Mouse (Mus musculus) cerebellum, postnatal 25 days (tissue): Measurements from ENCODE around the gene Btbd11.

Experiments used
- DNase-seq, 2 experiments: peaks; one replicate each; pipeline ENCODE4 v3.0.0; 2021; ENCODE audit warnings: mixed read lengths in 2 of 2

Gene Btbd11

DNA sequence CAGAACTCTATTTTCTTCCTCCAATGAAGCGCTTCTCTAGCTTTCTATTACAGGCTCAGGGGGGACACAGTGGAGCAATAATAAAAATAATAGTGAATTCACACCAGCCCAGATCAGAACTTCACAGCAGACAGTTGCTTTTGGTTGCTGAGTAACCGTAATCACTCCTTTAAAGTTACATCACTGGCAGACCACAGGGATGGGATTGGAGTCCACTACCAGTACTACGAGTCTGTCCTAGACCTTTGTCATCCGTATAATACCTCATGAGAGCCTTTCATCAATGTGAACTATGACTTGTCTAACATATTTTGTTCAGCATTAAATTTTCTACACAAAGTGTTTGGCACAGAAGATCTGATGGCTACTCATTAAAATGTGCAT, 35.0 kb downstream of the Btbd11 start:
- DNase-seq = no peak

DNA sequence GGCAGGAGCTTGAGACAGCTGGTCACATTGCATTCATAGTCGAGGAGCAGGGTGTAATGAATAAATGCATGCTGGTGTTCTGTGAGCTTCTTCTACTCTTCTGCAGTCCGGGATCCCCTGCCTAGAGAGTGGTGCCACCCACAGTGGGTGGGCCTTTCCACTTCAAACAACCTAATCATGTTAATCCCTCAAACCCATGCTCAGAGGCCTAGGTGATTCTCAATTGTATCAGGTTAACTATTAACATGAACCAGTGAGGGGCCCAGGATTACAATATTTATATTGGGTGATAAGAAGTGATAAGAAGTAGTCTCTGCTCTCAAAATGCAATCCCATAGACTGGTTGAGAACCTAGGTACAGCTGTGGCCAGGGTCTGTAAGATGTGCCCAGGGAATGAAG, 39.1 kb downstream of the Btbd11 start:
- no peak for DNase-seq

DNA sequence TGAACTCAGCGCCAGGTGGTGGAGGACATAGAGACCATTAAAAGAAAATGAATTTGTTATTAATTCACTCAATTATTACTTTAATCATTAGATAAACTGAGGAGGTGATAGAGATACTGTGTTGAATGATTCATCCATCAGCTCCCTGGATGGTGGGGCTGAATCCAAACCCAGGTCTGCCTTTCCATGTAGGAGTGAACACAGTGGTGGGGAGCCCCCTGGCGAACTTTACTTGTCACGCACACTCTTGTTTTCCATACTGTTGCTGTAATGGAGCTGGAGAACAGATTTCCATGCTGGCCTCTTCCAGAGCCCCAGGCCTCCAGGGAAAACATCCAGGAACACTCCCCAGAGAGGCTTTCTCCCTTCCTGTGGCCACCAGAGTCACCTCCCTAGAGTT, 50.6 kb downstream of the Btbd11 start:
- DNase-seq = no peak

DNA sequence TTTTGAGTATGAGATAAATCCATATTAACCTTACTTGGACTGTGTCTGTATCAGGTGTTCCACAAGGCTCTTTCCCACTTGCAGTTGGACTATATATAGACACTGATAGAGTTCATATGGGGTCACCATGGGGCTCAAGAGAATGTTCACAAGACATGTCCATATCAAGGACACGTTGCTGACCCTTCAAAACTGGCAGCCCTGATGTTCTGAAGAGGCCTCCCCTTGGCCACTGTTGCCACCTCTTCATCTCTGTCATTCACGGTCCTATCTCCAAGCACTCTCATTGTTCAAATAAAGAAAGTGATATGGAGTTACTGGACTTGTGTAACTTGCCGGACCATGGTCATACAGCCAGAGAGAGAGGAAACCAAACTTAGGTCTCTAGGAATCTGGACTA, 56.8 kb downstream of the Btbd11 start:
- no peak for DNase-seq

DNA sequence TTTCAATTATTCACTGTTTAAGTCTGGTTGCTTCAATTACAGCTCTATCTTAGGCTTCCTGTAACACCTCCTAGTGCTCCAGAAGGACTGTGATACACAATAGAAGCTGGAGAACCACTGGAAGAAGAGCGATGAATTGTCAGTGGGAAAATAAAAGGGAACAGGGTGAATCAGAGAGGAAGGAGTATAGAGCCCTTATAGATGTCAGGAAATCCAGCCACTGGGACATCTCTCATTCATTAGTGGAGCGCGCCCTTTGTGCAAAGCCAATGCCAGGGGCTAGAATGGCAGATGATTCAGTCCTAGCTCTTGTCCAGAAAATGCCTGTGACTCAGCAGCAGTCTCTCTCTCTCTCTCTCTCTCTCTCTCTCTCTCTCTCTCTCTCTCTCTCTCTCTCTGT, 59.3 kb downstream of the Btbd11 start:
- no peak for DNase-seq

DNA sequence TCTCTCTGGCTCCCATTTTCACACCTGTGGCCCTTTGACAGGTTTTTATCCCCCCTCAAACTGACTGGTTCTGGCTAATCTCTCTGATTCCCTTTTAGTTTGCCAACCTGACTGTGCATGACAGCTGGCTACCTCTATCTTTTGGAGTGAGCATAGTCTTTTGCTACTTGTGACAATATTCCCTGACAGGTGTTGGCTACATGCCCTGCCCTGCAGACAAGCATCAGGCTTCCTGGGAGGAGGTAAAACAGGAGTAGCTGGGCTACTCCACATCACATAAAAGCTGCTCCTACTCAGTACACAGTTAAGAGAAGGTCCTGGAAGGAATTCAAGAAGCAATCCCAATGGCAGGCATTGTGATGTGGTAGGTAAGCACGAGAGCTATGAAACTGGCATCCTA, 60.1 kb downstream of the Btbd11 start:
- DNase-seq = no peak

DNA sequence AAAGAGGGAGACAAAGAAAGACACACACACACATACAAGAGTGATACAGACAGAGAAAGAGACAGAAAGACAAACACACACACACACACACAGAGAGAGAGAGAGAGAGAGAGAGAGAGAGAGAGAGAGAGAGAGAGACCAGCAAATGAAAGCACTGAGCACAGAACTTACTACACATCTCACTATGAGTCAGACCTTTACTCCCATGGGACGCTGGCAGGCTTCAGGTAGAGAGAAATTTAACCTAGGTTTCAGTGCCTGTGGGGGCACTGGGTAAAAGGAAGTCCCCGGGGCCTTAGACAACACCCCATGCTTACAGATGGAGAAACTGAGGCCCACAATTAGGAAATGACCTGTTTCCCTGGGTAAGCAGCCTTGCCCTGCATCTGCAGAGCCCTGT, 61.3 kb downstream of the Btbd11 start:
- no peak for DNase-seq

DNA sequence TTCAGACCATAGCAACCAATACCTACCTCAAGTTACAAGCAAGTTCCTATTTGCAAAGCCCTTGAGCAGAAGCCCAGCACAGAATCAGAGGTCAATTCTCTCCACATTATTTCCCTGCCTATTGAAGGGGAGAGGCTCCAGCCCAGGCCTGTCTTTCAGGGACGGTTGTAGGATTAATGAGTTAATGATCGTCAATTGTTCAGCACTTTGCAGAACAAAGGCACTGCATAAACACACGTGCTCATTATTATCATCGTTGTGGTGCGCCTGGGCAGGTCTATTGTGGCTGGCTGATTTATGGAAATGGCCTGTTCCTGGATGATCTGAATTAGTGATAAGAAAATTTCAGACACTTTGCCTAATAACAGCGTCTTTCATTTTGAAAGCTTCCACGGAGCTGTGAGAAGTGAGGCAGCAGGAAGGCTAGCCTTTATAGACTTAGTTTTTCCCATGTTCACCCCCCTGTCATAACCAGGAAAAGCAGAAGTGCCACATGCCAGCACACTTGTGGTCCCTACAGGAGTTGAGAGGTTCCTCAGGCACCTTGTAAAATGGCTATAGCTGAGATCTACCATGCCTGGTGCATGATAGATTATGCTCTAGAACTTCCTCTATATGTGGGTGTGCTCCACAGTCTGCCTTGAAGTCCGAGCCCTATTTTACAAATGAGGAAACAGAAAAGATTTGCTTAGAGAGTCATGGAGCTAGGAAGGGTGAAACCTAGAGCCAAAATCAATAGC, 65.2 kb downstream of the Btbd11 start:
- DNase-seq = no peak

DNA sequence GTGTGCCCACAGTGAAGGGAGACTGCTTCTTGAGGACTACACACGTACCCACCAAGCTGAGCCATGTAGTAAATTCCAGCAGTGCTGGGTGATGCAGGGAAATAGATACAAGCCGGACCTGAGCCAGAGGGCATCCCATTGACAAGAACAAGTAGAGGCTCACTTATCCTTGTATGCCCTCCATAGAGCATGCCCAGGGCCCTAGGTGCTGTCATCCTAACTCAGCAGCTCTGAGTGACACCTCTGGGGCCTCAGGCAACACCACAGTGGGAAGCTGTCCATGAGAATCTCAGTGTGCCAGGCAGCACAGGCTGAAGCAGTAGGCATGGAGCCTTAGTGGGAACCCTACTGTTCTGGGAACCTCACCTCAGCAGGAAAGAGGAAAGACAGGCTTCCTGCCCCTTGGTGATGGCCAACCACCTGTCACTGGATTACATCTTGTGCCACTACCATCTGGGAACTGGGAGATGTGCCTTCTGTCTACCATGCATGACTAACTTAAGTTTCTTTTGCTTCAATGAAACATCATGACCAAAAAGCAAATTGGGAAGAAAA, 66.7 kb downstream of the Btbd11 start:
- DNase-seq = no peak

DNA sequence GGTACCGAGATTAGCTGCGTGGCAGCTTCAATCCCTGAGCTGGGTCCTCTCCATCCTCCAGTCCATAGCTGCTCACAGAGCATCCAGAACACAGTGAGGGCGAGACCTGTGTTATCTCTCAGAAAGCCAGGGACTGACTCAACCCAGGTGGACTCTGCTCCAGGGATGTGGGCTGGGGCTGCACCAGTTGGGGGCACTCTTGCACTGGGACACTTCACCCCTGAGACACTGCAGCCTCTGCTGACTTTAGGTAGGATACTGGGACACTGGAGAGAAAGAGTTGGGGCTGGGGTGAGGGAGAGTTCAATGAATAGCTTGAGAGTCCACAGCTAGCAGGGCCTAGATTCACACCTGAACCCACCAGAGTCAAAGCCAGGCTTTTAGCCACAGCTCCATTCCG, 69.4 kb downstream of the Btbd11 start:
- DNase-seq = no peak

DNA sequence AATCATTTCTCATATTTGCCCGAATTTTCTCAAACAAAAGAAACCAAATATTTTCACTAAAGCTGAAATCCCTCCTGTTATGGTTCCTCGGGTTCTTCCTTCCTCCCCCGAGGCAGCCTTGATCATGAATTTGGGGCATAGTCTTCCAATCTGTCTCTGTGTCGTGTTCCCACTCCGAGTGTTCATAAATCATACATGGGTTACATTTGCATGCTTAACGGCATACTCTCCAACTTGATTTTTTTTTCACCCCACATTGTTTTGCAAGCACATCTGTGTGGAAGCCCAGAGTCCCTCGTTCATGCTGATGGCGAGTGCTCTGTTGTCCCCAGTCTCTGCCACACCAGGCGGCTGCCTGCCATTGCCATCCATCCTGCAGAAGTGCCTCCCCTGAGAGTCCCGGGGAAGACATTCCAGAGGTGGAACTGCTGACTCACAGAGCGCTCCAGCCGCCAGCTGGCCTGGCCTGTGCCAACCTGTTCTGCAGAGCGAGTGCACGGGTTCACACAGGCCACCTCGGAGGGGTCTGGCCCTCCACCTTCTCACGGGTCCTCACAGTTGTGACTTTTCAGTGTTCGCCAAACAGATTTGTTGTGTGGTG, 72.2 kb downstream of the Btbd11 start:
- DNase-seq = no peak

DNA sequence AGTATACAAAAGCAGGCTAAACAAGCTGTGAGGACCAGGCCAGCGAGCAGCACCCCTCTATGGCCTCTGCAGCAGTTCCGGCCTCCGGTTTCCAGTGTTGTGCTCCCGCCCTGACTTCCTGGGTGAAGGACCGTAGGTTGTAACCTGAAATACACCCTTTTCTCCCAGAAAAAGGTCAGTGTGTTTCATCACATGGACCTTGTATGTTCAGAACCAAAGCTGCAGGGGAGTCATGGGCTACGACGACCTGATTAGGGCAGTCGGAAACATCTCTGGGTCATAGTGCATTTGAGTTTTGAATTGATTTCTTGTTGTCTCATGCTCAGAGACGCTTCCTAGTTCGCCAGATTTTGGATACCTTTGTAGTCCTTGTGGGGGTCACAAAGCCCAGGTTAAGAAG, 74.1 kb downstream of the Btbd11 start:
- DNase-seq = no peak

DNA sequence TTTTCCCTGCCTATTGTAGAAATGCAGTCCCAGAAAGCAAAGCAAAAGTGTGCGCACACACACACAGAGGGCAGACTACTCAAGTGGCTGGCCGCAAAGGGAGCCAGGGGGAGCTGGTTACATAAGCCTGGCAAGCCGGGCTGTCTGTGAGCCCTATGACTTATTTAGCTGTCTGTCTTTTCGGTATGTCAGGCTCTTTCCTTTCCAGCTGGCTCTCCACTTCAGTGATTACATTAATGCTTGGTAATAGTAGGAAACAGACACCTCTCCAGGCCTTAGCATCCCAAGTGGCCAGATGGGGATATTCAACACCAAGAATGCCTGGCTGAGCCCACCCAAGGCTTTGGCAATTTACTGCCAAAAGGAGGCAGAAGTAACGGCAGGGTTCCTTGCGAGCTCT, 77.5 kb downstream of the Btbd11 start:
- peak in 1 of 2 experiments; percentile 43 for DNase-seq

DNA sequence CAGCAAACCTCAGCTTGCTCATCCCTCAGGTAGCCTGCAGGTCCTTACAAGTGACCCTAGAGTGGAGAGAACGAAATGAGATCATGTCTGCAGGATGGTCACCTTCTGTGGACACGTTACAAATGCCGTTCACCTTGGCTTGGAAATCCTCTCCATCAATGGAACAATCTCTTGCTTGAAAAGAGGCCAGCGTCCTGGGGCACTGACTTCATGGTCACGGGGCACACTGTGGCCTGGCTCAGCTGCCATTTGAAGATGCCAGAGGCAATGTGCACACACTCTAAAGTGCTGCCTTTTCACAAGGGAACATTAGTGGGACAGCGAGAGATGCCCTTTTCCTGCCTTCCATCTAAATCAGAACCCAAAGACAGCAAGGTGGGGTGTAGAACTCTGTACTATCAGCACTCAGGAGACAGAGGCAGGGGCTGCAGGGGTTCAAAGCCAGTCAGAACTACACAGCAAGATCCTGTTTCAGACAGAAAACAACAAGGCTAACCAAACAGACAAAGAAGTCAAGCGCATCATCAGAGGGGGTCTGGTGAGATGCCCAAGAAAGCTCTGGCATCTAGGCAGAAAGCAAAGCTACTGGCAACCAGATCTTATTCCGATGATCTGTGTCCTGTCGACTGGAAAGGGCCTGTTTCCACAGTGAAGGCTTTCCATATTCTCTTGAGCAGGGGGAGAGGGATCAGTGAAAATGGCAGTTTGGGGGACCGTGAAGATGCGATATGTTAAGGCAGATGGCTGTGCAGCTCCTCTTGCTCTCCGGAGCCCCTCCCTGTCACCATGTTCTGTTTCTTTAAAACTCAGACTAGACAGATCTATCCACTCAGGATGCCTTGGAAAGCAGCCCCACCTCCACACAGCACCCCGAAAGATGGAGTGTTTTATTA, 79.1 kb downstream of the Btbd11 start:
- peak in 1 of 2 experiments; percentile 39 for DNase-seq

DNA sequence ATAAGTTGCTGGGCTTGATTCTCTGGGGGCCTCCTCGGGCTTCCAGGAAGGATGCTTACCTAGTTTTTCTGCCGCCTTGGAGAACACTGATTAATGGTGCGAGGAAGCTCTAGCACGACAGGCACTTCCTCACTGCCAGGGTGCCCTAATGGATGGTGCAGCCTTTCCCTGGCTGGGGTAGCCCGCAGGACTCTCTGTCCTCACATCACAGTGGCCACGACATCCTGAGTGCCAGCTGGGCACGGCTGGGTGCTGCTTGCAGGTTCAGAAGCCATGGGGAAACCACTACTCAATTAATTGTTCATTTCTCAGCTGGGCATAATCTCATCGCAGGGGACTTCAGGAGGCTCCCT, 79.8 kb downstream of the Btbd11 start:
- DNase-seq = no peak

DNA sequence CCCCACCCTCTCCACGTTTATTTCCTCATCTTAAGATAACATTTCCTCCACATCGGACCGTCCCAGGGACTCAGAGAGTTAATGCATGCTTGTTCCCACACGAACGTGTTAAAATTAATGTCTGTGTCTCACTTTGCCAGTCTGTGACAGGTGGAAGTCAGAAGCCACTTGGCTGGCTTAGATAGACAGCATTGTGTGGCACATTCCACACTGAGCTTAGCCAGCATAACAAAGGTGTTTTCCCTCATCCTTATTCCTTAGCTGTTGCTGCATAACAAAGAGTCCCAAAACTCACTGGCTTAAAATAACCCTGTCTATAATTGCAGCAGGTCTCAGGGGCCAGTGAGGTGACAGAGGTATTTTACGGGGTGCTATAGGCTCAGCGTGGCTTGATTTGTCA, 80.8 kb downstream of the Btbd11 start:
- no peak for DNase-seq

DNA sequence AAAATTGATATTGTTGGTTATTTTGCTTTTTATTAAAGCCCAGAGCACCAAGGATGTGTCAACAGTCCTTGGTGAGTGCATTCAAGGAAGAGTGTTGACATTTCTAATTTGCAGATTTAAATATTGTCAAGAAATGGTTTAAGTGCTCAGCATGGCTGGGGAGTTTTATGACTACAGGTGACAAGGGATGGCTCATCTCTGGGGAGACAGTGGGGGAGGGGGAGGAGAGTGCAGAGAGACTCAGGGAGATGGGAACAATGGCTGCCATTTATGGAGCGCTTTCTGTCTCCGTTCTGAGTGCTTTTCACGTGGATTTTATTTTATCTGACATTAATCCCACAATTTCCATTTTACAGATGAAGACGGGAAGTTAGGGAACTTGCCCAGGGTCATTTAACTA, 81.9 kb downstream of the Btbd11 start:
- DNase-seq = no peak

DNA sequence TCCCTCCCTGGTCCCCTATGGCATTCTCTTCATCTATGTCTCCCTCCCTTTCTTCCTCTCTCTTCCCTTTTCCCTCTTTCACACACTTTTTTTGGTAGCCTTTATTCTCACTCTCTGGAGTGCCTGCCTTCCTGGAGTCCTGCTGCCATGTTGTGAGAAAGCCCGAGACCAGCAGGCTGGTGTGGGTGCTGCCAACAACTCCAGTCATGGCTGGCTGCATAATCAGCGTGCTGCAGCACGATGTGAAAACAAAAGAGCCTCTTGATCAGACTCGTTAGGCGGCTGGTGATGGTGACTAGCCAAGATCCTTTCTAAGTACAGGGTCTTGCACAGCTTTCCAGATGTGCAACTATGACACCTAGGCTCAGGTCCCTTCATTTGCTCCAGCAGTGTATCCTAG, 82.7 kb downstream of the Btbd11 start:
- DNase-seq = no peak

DNA sequence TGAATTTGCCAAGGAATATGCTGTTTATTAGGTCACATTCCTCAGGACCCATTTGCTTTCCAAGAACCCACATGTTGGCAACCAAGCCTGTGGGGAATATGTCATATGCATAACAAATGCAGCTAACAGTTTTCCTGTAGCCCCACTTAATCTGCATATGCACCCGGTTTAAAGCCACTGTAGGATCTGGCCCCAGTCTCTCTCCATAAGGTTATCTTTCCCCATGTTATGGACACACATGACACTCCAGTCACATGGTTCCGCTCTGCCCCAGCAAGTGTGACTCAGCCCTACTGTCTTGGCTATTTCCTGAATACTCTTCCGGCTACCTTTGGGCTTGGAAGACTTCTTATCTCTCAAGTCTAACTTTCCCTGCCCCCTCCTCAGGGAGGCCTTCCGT, 86.7 kb downstream of the Btbd11 start:
- DNase-seq = no peak

DNA sequence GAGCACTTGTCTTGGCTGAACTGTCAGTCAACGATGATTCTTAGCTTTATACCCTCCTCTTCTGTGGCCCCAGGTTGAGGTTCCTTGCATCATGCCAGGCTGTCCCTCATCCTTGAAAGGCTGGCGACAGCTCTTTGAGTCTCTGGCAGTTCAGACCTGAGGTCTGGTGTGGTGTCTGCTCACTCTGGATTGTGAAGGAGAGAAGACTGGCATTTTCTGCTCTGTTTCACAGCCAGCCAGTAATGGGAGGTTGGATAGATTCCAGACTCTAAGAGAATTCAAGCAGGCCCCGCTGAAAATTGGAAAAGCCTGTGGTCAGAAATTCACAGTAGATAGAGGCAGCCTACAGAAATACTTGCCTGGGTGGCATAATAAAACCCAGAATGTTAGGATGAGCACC, 87.3 kb downstream of the Btbd11 start:
- no peak for DNase-seq

DNA sequence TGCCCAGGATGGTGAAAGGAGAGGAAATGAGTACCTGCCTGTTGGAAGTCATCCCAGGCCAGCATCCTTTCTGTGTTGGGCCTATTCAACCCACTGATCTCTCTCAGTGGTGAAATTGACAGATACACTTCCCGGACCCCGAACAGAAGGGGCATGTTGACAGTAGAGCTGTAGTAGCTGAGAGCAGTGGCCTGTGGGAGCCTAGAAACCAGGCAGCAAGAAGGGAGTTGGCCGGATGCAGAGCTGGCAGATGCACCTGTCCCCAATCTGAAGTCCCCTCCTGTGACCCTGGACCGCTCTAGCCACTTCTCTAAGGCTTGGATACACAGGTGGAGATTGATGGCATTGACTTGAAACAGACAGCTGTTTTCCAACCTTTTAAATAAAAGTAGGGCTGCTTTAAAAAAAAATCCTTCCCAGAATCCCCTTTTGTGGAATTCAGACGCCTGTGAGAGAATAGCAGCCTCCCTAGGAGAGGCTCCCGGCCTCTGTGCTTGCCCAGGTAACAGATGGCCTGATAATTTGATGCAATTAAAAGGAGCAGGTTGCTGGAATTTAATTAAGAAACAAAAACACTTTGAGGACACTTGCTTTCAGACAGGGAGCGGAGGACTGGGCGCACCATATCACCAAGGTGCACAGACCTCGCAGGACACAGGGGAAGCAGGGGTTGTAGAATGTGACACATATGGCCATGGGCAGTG, 89.2 kb downstream of the Btbd11 start:
- DNase-seq = peak; percentile 66 to 67

DNA sequence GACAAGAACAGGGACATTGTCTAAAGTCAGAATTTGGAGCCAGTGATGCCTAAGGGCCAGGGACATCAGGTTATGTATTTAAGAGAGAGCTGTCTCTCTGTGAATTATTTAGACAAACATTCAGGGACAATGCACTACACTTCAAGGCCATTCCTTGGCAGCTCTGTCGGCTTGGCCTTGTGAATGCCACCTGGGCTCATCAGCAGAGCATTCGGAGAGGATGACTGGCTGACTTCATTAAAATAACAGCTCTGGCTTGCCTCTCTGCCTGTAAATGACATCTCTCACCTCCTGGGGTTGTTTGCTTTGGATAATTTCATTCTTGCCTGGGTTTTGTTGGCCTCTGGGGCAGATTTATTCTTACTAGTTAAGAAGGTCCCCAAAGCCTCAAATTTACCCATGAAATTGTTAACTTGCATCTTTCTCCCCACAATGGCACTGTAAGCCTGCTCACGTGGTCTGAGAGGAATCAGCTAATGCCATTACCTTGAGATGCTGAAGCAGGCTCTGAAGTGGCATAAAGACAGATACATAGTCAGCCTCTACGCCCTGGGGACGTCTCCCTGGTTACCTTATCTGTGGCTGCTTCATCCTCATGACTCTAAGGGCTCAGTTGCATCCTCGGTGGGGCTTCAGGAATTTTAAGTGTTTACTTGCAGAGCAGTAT, 93.5 kb downstream of the Btbd11 start:
- peak in 1 of 2 experiments; percentile 39 for DNase-seq

DNA sequence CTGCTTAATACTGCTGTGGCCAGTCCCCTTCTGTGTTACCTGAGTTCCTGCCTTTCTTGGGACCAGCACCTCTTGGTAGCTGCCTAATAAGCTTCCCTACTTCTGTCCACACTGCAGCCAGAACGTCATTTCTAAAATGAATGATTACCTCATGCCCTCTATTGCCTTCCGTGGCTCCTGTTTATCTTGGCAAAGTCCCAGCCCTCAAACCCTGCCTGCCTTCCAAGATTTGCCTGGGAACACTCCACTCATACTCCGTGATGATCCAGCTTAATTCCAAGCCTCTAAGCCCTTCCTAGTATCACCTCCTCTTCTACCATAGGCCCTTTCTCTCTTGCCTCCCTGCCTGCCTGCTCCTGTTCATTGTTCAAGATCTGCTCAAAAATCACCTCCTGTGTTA, 94.5 kb downstream of the Btbd11 start:
- DNase-seq = no peak
